Mouse (Mus musculus): ENCODE measurements around the gene Olfr832.
"Not testable (repeated sequence)": the region's sequence is repeated elsewhere in the genome, so short reads cannot be mapped to it uniquely, and the experiment has no call there.

Gene Olfr832

DNA sequence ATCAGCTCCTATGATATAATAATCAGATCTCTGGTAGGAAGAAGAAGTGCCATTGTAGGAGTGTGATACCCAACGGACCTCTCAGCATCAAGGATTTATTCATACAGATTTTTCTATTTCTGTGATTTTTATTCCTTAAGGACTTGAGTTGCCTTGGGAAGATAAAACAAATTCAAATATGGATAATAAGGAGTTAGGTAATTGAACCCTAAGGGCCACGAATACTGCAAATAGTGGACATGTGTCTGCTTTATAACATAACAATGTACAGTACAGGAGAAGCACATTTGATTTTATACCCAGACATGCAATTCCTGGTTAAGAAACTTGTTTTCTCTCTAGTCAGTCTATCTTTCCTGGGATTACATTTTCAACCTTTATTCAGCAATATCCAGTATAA, at the start of gene Olfr832:
TSS of gene Olfr832 (plus strand) at position 301 of the 400 bp plus-strand sequence.
- not testable (repeated sequence) for DNase-seq (ENCODE audit: low spot score in 2 of 2)

DNA sequence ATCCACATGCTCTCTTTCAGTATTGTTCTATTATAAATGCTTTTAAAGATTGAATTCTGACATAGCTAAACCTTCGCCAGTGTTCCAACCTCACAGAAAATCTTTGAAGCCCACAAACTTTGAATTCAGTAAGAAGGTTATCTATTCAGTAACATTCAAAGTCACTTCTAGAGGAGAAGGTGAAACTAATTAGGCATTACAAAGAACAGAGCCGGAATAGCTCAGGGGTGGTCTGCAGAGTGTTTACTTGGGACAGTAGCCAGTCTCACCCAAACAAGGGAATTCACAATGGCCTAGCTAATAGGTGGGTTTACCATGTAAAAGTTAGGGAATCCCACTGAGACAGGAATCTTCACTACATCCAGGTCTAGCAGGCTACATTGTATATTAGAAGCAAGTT, 29.2 kb upstream of the Olfr832 start:
- not testable (repeated sequence) for DNase-seq (ENCODE audit: low spot score in 2 of 2)

DNA sequence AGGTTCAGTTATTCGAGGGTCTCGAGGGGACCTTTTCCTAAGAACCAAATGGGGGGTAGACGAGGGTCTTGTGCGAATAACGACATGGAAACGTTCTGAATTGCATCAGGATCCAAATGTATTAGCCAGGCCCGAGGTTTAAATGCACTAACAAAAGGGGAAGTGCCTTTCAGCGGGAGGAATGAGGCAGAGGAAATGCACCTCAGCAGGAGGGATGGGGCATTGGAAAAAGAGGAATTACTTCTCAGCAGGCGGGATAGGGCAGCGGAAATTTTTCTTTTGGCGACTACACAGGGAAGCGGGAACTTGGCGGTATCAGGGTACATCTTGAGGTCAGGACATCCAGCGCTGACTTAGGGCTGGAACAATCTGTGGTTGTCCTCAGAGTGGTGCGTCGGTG, 9.0 kb upstream of the Olfr832 start:
- DNase-seq (ENCODE audit: low spot score in 2 of 2) = not testable (repeated sequence)

DNA sequence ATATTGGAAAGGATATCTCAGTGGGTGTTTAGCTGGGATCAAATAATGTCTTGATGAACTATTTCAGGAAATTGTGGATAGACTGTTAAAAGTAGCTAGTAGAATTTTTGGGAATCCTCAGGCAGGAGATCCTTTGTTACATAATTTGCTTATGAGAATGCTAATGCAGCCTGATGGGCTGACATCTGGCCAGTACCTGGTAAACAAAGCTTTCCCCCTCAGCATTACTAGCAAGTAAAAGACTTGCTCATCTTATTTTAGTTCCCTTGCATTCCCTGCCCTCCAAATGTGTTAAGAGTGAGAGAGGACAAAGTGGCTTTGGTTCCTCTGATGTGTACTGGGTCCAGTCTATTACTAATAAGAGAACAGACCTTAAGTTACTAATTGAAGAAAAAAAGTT, 25.1 kb downstream of the Olfr832 start:
- DNase-seq (ENCODE audit: low spot score in 2 of 2) = no peak

DNA sequence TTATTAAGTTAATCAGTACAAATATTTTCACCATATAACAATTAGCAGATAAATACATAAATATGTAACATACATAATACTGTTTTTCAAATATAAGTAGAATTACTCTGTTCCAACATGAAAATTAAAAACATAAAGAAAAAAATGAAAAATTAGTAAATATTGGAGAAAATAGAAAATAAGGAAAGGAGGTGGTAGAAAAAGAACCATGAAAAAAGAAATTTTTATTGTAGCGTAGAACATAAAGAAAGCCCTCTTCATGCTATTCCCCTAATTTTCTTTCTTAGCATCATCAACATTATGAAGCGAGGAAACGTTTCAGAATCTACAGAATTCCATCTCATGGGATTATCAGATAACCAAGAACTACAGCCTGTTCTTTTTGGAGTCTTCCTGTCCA, 50.8 kb downstream of the Olfr832 start, which contains the start of gene Olfr834:
TSS of gene Olfr834 (plus strand) at position 301 of the 400 bp plus-strand sequence.
- DNase-seq (ENCODE audit: low spot score in 2 of 2) = no peak
